Mouse (Mus musculus): Measurements from ENCODE around the gene Nckap5l. TPM values are rescaled to one million over a fixed set of nuclear protein-coding genes. Genes with fewer than 3 reads are reported as not detected.

Nckap5l gene
- polyA plus RNA-seq, 1 experiment: not detected

GRCm38 (mm10) chr15:99440112-99440815 lies 17.3 kb downstream of the Nckap5l start:
- WGBS: 39% methylated on average over 2 of the region's 2 CpGs
- peaks cover 30% of the 10 kb centered on the region for H3K4me1 ChIP-seq (ENCODE audit: control insufficient read depth, insufficient read depth, low read length)
- peak overlapping the region; percentile 25; the same call in 1 of the 2 replicates for H3K27ac ChIP-seq (ENCODE audit: insufficient read depth, low read depth, low read length)
- TF ChIP-seq CTCF (IDR thresholded peaks at IDR 0.05; ENCODE audit: insufficient read depth, low read depth, low read length): no peak
- TF ChIP-seq POLR2A (IDR thresholded peaks at IDR 0.05; ENCODE audit: insufficient read depth, low read depth, low read length): no peak
- H3K4me3 ChIP-seq (ENCODE audit: insufficient read depth, low read depth, low read length): no peak overlapping the region

- H3K27ac ChIP-seq (ENCODE audit: insufficient read depth, low read depth, low read length): no peak overlapping the region
- TF ChIP-seq CTCF (IDR thresholded peaks at IDR 0.05; ENCODE audit: insufficient read depth, low read depth, low read length) (no peak), POLR2A (IDR thresholded peaks at IDR 0.05; ENCODE audit: insufficient read depth, low read depth, low read length) (no peak)
- H3K4me3 ChIP-seq (ENCODE audit: insufficient read depth, low read depth, low read length): no peak overlapping the region
- H3K4me1 ChIP-seq (ENCODE audit: control insufficient read depth, insufficient read depth, low read length): peaks cover 36% of the 10 kb centered on the region
- WGBS: 82% methylated on average over 8 of the region's 8 CpGs
Observed at GRCm38 (mm10) chr15:99438966-99439698, 18.4 kb downstream of the Nckap5l start.

GRCm38 (mm10) chr15:99433913-99434312 lies 23.6 kb downstream of the Nckap5l start:
- no peak overlapping the region for H3K27ac ChIP-seq (ENCODE audit: insufficient read depth, low read depth, low read length)
- no peak overlapping the region for H3K4me3 ChIP-seq (ENCODE audit: insufficient read depth, low read depth, low read length)
- 89% methylated on average over 12 of the region's 12 CpGs for WGBS
- peaks cover 38% of the 10 kb centered on the region for H3K4me1 ChIP-seq (ENCODE audit: control insufficient read depth, insufficient read depth, low read length)
- TF ChIP-seq POLR2A (IDR thresholded peaks at IDR 0.05; ENCODE audit: insufficient read depth, low read depth, low read length) (no peak), CTCF (IDR thresholded peaks at IDR 0.05; ENCODE audit: insufficient read depth, low read depth, low read length) (no peak)

GRCm38 (mm10) chr15:99433081-99433718 lies 24.3 kb downstream of the Nckap5l start:
- TF ChIP-seq CTCF (IDR thresholded peaks at IDR 0.05; ENCODE audit: insufficient read depth, low read depth, low read length) (no peak), POLR2A (IDR thresholded peaks at IDR 0.05; ENCODE audit: insufficient read depth, low read depth, low read length) (no peak)
- Histone ChIP-seq H3K27ac (ENCODE audit: insufficient read depth, low read depth, low read length) (no peak overlapping the region), H3K4me1 (ENCODE audit: control insufficient read depth, insufficient read depth, low read length) (peaks cover 36% of the 10 kb centered on the region), H3K4me3 (ENCODE audit: insufficient read depth, low read depth, low read length) (no peak overlapping the region)
- 88% methylated on average over 16 of the region's 16 CpGs for WGBS

- Histone ChIP-seq H3K4me3 (ENCODE audit: insufficient read depth, low read depth, low read length) (no peak overlapping the region), H3K27ac (ENCODE audit: insufficient read depth, low read depth, low read length) (no peak overlapping the region), H3K4me1 (ENCODE audit: control insufficient read depth, insufficient read depth, low read length) (peaks cover 34% of the 10 kb centered on the region)
- TF ChIP-seq POLR2A (IDR thresholded peaks at IDR 0.05; ENCODE audit: insufficient read depth, low read depth, low read length): no peak
- no peak for TF ChIP-seq CTCF (IDR thresholded peaks at IDR 0.05; ENCODE audit: insufficient read depth, low read depth, low read length)
- 88% methylated on average over 8 of the region's 8 CpGs for WGBS
Observed at GRCm38 (mm10) chr15:99431967-99432366, 25.6 kb downstream of the Nckap5l start.

GRCm38 (mm10) chr15:99431504-99431903 lies 26.0 kb downstream of the Nckap5l start:
- TF ChIP-seq POLR2A (IDR thresholded peaks at IDR 0.05; ENCODE audit: insufficient read depth, low read depth, low read length): no peak
- TF ChIP-seq CTCF (IDR thresholded peaks at IDR 0.05; ENCODE audit: insufficient read depth, low read depth, low read length): no peak
- Histone ChIP-seq H3K27ac (ENCODE audit: insufficient read depth, low read depth, low read length) (no peak overlapping the region), H3K4me1 (ENCODE audit: control insufficient read depth, insufficient read depth, low read length) (peaks cover 30% of the 10 kb centered on the region), H3K4me3 (ENCODE audit: insufficient read depth, low read depth, low read length) (no peak overlapping the region)
- WGBS: 70% methylated on average over 7 of the region's 7 CpGs

GRCm38 (mm10) chr15:99431063-99431462 lies 26.5 kb downstream of the Nckap5l start:
- peaks cover 26% of the 10 kb centered on the region for H3K4me1 ChIP-seq (ENCODE audit: control insufficient read depth, insufficient read depth, low read length)
- TF ChIP-seq CTCF (IDR thresholded peaks at IDR 0.05; ENCODE audit: insufficient read depth, low read depth, low read length) (no peak), POLR2A (IDR thresholded peaks at IDR 0.05; ENCODE audit: insufficient read depth, low read depth, low read length) (no peak)
- H3K27ac ChIP-seq (ENCODE audit: insufficient read depth, low read depth, low read length): no peak overlapping the region
- 58% methylated on average over 10 of the region's 10 CpGs for WGBS
- no peak overlapping the region for H3K4me3 ChIP-seq (ENCODE audit: insufficient read depth, low read depth, low read length)

GRCm38 (mm10) chr15:99430394-99430793 lies 27.2 kb downstream of the Nckap5l start:
- 75% methylated on average over 8 of the region's 8 CpGs for WGBS
- TF ChIP-seq POLR2A (IDR thresholded peaks at IDR 0.05; ENCODE audit: insufficient read depth, low read depth, low read length): no peak
- Histone ChIP-seq H3K4me1 (ENCODE audit: control insufficient read depth, insufficient read depth, low read length) (peaks cover 21% of the 10 kb centered on the region; the same call in 1 of the 2 replicates), H3K27ac (ENCODE audit: insufficient read depth, low read depth, low read length) (no peak overlapping the region), H3K4me3 (ENCODE audit: insufficient read depth, low read depth, low read length) (no peak overlapping the region)

- TF ChIP-seq CTCF (IDR thresholded peaks at IDR 0.05; ENCODE audit: insufficient read depth, low read depth, low read length) (no peak), POLR2A (IDR thresholded peaks at IDR 0.05; ENCODE audit: insufficient read depth, low read depth, low read length) (no peak)
- H3K4me3 ChIP-seq (ENCODE audit: insufficient read depth, low read depth, low read length): no peak overlapping the region
- H3K4me1 ChIP-seq (ENCODE audit: control insufficient read depth, insufficient read depth, low read length): peaks cover 6% of the 10 kb centered on the region
- no peak overlapping the region for H3K27ac ChIP-seq (ENCODE audit: insufficient read depth, low read depth, low read length)
- 93% methylated on average over 9 of the region's 9 CpGs for WGBS
Observed at GRCm38 (mm10) chr15:99423884-99424283, 33.7 kb downstream of the Nckap5l start.

All from olfactory bulb, adult 2 months (tissue).